Mouse (Mus musculus): ENCODE measurements around the gene Adamts15. TPM values are rescaled to one million over a fixed set of nuclear protein-coding genes. Genes with fewer than 3 reads are reported as not detected.

The Adamts15 gene
- total RNA-seq (2017) = not detected in 2 replicates

- ATAC-seq (replicated peaks; ENCODE audit: low read depth, poor library complexity, severe bottlenecking) = peak; percentile 36; the same call in 1 of the 2 replicates
Observed at GRCm38 (mm10) chr9:30922197-30922894, at the start of gene Adamts15. TSS of gene Adamts15 (minus strand) at chr9:30922452.

DNA sequence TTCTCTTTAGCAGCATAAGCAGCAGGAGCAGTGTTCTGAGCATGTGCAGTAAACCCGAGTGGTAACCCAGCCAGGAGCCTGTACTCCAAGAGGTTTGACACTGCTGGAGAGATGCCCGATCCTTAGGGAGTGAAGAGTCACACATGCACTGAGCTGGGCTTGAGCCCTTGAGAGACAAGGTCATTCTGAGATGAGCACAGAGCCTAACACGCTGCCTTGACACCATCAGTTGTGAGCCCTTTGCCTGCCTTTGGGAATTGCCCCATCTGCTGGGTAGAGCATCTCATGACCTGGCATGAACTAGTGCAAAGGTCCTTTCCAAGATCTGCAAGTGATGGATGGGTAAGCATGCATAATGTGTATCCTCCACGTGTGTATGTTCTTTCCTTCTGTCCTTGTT, 49.7 kb upstream of the Adamts15 start:
- ATAC-seq (replicated peaks; ENCODE audit: low read depth, poor library complexity, severe bottlenecking) = no peak

- ATAC-seq (replicated peaks; ENCODE audit: low read depth, poor library complexity, severe bottlenecking) = no peak
Observed at GRCm38 (mm10) chr9:30970001-30970400, 47.7 kb upstream of the Adamts15 start.

DNA sequence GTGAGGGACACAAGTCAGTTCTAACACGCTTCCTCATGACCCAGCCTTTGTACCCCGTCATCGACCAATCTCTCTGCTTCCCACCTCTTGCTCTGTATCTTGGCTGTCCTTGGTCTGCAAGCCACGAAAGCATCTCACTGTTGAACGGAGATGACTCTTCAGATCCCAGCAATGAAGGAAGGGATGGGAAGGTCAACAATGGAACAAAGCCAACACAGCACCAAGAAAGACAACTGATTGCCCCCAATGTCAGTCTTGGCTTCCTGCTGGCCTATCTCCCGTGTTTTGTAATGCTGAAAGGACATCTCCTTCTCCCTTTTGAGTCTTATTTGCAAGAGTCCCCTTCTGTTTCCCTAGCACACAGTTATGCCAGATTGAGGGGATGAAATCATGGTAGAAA, 45.9 kb upstream of the Adamts15 start:
- ATAC-seq (replicated peaks; ENCODE audit: low read depth, poor library complexity, severe bottlenecking) = no peak

GRCm38 (mm10) chr9:30966881-30967280, 44.6 kb upstream of the Adamts15 start:
- no peak for ATAC-seq (replicated peaks; ENCODE audit: low read depth, poor library complexity, severe bottlenecking)

DNA sequence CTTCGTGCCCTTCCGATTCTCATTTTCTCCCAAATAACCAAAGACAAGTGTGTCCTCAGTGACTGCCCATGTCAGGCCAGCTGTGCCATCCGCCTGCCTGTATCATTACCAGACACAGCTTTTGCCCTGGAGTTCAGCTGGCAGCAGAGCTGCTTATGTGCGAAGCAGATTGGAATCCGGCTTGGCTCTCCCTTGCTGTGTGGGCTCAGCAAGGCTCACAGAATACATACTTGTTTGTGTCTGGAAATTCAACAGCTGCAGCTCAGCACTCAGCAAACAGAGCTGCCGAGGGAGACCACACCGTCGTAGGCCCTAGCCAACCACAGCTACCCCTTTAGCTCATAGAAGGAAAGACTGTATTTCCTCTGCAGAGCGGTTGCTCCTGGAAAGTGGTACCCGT, 42.4 kb upstream of the Adamts15 start:
- ATAC-seq (replicated peaks; ENCODE audit: low read depth, poor library complexity, severe bottlenecking) = no peak

GRCm38 (mm10) chr9:30963780-30964179, 41.5 kb upstream of the Adamts15 start:
- no peak for ATAC-seq (replicated peaks; ENCODE audit: low read depth, poor library complexity, severe bottlenecking)

GRCm38 (mm10) chr9:30955246-30955645, 33.0 kb upstream of the Adamts15 start:
- no peak for ATAC-seq (replicated peaks; ENCODE audit: low read depth, poor library complexity, severe bottlenecking)

DNA sequence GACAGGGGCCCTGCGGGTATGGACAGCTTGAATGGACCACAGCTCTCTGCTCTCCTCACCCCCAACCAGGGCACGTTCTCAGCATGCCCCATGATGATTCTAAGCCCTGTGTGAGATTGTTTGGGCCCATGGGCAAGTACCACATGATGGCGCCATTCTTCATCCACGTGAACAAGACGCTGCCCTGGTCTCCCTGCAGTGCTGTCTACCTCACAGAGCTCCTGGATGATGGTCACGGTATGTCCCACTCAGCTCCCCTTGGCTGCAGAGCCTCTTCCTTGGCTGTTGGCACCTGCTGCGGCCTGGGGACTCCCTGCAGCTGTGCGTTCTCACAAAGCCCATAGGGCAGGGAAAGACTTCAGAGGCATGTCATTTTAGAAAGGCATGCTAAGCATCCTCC, 31.0 kb upstream of the Adamts15 start:
- no peak for ATAC-seq (replicated peaks; ENCODE audit: low read depth, poor library complexity, severe bottlenecking)

DNA sequence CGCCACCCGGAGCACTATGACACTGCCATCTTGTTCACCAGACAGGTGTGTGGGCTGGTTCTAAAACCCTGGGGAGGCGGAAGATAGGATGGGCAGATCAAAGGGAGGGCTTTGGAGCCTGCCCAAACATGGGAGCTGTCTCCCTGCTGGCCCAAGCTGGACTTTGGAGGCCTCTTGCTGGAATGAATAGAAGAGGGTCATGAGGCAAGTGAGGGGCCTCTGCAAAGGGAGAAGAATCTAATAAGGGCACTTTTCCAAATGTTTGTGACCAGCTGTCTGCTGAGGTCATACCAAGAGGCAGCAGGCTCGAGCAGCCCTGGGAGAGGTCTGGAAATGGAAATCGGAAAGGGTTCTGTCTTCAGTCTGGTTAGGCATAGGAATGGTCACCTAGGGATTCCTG, 29.2 kb upstream of the Adamts15 start:
- no peak for ATAC-seq (replicated peaks; ENCODE audit: low read depth, poor library complexity, severe bottlenecking)

- no peak for ATAC-seq (replicated peaks; ENCODE audit: low read depth, poor library complexity, severe bottlenecking)
Observed at GRCm38 (mm10) chr9:30950592-30950991, 28.3 kb upstream of the Adamts15 start.

DNA sequence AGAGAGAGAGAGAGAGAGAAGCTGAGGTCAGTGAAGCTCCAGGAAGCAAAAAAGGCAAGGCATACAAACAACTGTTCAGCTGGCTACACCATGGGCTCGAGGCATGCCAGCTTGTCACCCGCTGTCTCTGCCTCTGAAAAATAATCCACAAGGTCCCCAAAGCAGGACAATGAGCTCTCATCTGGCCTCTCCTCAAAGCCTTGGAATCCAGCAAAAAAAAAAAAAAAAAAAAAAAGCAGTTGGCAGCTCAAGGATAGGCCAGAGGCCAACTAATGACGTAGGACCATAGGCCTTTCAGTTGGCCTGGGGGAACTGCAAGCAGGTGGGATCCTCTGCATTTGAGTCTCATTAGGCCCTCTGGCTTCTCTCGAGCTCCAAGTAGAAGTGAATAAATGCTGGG, 27.7 kb upstream of the Adamts15 start:
- no peak for ATAC-seq (replicated peaks; ENCODE audit: low read depth, poor library complexity, severe bottlenecking)

- no peak for ATAC-seq (replicated peaks; ENCODE audit: low read depth, poor library complexity, severe bottlenecking)
Observed at GRCm38 (mm10) chr9:30949422-30949821, 27.2 kb upstream of the Adamts15 start.

- ATAC-seq (replicated peaks; ENCODE audit: low read depth, poor library complexity, severe bottlenecking) = no peak
Observed at GRCm38 (mm10) chr9:30945276-30945675, 23.0 kb upstream of the Adamts15 start.

DNA sequence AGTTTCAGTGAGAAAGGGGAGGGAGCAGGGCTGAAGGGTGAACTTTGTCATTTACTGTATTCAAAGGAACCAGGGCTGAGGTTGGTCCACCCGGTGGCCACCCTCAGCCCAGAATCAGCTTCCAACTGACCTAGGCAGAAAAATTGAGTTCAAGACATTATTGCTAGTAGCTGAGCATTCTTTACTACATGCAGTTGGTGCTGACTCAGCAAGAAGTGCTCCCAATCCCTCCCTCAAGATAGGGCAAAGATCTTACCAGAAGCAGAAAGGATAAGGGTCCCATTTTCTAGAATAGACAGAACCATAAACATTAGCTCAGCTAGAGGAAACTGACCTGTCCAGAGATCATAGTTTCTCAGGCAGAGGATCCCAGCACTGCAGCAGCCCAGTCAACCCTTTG, 22.0 kb upstream of the Adamts15 start:
- ATAC-seq (replicated peaks; ENCODE audit: low read depth, poor library complexity, severe bottlenecking) = no peak

DNA sequence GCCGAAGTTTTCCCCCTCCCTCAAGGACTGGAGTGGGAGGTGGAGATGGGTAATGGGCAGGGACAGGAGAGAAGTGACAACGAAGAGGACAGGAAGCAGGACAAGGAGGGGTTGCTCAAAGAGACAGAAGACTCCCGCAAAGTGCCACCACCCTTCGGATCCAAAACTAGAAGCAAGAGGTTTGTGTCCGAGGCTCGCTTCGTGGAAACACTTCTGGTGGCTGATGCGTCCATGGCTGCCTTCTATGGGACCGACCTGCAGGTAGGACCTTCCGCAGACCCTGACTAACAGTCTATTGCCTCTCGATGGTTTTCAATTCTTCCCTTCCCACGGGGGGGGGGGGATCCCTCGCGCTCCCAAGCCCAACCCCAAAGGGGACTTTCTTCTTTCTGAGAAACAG, 21.1 kb upstream of the Adamts15 start:
- ATAC-seq (replicated peaks; ENCODE audit: low read depth, poor library complexity, severe bottlenecking) = no peak

GRCm38 (mm10) chr9:30942512-30943313, 20.5 kb upstream of the Adamts15 start, which contains the start of gene Adamts8:
TSS of gene Adamts8 (plus strand) at chr9:30942562.
- 0 out of 2 replicates have a peak, but pooled peaks have one; percentile 27 for ATAC-seq (replicated peaks; ENCODE audit: low read depth, poor library complexity, severe bottlenecking)

DNA sequence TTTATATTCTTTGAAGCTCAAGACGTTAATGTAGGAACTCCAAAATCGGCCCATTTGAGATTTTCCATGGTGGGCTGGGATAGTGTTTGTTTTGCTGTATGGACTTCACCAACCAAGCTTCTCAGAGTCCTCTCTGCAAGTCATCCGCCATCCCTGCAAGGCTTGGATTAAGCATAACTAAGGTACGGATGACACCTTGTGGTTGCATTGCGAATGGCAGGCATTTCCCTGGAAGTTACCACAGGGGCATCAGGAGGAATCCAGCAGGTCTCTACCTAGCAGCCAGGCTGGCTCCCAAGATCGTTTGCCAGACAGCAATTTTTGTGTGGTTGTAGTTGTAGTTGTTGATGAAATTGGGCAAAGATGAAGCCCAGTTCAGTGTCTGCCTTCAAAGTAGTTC, 18.1 kb upstream of the Adamts15 start:
- ATAC-seq (replicated peaks; ENCODE audit: low read depth, poor library complexity, severe bottlenecking) = peak; percentile 85

DNA sequence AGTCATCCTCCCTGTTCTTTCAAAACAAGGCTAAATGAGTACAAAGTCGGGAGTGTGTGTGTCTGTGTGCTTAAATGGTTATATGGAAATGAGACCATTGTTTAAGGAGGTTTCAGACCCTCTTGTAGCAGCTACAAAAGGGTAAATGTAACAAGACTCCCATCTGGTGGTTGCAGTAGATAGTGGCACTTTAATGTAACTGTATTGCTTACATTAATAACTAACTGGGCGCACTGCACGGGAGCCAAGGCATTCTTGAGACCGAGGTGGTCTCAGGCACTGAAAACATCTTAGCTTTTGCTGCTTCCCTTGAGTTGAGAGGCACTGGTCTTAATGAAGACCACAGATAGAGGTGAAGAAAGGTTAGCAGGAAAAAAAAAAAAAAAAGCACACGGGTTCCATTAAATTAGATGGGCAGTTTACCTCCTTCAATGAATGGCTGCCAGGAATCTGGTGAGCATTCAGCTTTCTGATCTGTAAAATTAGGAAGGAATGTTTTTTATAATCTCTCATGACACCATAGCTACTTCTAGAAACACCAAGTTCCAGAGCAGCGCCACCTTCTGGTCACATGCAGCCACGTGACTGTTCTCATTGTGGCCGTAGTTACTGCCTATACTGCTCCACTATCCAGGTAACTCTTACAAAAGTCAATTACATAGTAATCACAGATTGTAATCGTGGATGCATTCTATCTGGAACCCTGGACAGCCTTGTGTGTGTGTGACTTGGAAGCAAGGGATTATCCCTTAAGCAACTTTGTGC, 14.6 kb upstream of the Adamts15 start:
- ATAC-seq (replicated peaks; ENCODE audit: low read depth, poor library complexity, severe bottlenecking) = peak; percentile 60

DNA sequence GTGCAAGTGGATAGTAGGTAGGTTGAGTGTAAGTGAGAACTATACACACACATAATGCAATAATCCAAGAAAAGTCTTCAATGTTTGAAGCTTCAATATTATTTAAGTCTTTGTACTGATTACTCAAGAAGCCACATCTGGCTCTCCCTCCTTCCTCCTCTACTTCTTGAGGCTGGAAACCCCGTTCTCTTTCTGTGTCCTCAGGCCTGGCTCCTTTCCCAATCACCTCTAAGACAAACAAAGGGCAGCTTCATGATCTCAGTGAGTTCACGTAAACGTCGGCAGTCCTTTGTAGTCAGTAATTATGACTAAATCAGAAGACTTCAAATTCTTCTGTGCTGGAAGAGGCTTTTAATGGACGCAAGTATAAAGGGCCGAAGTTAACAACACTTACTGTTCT, 12.6 kb upstream of the Adamts15 start:
- ATAC-seq (replicated peaks; ENCODE audit: low read depth, poor library complexity, severe bottlenecking) = no peak

DNA sequence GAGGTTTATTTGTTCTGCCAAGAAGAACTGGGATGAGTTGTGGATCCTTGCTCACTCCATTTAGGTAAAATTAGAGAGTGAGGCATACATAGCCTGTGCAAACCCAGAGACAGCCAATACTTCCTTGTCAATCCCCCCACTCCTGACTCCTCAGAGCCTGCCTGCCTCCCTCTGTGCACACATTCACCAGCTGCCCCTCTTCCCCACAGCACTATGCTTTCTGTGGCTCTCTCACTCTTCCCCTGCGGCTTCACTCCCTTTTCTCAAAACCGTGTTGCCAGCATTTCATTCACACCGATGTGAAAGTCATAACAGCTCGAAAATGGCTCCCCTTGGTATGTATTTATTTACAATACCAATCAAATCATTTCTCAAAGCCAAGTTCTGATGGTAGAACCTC, 10.1 kb upstream of the Adamts15 start:
- ATAC-seq (replicated peaks; ENCODE audit: low read depth, poor library complexity, severe bottlenecking) = no peak
